Mouse (Mus musculus) urinary bladder, adult 18-20 months (tissue): ENCODE measurements around the gene Gm3625.
A peak's percentile ranks its signal among the peaks of the same experiment; 100 is the strongest.

Experiments
- DNase-seq, 2 experiments: peaks; one replicate each; pipeline ENCODE4 v3.0.0; 2022; ENCODE audit warnings: low spot score in 2 of 2, mixed read lengths in 2 of 2

The Gm3625 gene

DNA sequence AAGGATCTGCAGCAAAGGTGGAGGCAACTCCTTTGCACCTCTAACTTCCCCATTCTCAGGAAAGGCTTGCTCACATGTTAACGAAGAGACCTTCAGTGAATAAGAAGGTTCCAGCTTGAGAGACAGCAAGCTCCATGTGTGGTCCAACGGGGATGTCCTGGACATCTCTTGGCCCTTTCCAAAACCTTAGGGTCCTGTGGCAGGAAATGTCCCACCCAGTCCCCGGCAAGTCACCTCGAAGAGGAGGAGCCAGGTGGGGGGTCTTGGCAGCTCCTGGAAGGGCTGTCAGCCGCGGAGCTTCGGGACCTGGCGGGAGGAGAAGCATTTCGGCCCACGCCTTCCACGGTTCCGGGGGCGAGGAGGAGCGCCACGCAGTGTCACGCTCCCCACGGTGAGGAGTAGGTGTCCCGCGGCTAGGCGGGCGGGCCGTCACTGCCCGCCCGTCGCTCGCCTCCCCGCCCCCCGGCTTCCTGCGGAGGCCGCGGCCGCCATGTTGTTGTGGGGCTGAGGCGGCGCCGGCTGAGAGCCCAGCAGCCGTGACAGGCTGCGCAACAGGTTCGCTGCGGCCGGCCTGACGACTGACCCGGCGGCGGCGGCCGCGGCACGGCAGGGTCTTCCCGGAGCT, at the start of gene Gm3625, which contains the start of gene Itsn2:
Gene Gm3625, minus strand, starts transcription at position 387 of the 625 bp plus-strand sequence.
Gene Itsn2, plus strand, starts transcription at position 98 of the 625 bp plus-strand sequence.
- peak; percentile 66 to 78 for DNase-seq

DNA sequence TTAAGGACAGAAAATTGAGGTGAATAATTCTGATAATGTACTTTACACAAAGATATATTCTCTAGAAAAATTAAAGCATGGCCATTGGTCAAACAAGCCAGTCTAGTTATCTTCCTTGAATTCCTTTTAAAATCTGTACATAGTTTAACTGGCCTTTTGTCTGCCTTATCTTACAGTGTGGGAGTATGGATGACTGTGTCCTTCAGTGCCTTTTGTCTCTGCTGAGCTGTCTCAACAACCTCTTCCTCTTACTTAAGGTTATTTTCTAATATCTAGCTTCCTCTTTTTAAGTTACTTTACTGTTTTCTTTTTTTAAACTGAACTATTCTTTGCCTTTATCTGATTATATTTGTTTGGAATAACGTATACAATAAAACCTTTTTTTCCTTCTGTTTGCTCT, 48.0 kb upstream of the Gm3625 start:
- DNase-seq: no peak

DNA sequence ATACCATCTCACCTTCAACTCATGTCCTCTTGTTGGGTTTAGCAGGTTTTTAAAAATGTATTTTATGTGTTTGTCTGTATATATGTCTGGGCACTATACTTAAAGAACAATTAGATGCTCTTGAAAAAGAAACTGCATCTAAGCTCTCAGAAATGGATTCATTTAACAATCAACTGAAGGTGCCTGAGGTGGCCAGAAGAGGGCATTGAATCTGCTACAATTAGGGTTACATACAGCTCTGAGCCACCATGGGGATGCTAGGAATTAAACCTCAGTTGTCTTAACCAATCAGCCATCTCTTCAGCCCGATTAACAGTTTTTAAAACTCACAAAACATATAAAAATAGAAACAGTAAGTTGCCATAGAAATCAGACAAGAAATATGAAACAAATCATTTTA, 45.7 kb upstream of the Gm3625 start:
- no peak for DNase-seq

DNA sequence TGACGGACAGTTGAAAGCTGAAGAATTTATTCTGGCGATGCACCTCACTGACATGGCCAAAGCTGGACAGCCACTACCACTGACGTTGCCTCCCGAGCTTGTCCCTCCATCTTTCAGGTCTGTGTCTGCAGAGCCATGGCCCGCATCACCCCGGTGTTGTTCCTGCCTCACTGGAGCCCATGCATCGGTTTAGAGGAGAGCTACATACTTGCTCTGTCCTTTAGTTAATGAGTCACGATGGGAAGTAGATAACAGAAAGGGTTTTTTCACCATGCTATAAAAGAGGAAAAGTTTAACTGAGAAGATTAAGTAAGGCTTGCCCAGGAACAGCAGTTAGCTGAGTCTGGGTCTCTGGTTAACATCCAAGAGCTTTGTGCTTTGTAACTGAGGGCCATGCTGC, 40.2 kb upstream of the Gm3625 start:
- DNase-seq: no peak

DNA sequence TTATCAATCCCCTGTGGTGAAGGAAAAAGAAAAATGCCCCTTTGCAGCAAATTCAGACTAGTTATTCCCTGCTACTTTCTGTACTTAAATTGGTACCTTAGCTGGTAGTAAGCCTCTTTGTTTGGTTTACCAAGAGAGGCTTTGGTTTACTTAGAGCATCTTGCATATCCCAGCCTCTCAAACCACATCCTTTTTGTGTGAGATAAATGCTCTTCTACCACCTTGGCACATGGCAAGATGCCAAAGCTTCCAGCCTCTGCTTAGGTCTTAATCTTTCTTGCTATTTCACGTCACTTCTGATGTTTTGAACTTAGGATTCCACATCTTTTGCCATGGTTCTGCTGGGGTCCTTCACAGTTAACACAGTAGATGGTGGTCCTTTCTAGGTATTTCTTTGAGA, 31.5 kb upstream of the Gm3625 start:
- no peak for DNase-seq

GRCm38 (mm10) chr12:4614722-4615121, 22.0 kb upstream of the Gm3625 start:
- DNase-seq: no peak

DNA sequence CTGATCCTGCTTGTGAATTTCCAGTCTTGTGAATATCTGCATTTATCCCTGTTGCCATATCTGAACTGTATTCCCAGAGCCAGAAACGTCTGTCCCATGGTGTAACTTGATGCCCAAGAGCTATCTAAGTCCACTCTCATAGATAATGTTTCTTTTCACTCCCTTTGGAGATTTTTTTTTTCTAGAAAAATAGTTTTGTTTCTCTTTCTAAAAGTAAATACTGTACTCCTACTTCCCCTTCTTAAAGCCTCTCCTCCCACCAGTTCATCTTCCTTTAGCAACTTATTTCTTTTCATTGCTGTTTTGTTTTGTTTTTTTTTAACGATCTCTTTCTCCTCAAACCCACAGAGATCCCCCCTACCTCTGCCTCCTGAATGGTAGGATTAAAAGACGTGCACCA, 13.9 kb upstream of the Gm3625 start:
- no peak for DNase-seq

- no peak for DNase-seq
Measured at GRCm38 (mm10) chr12:4599713-4600112, 7.0 kb upstream of the Gm3625 start.

GRCm38 (mm10) chr12:4598666-4599428, 6.1 kb upstream of the Gm3625 start:
- no peak for DNase-seq

DNA sequence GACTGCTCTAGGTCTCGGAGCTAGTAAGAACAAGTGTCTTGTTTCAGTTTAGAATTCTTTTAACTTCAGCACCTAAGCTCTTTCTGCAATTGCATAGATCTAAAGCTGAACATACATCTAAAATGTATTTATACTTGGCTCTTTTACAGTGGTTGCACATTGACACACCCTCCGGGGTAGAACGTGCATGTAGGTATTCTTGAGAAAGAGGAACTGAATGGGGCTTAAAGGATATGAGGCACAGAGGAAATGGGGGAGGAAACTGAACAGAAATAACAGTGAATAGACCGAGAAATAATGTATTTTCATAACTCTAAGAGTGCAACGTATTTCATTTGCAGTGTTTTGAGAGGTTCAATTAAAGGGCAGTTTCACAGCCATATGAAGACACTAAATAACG, 2.3 kb upstream of the Gm3625 start:
- DNase-seq: no peak

DNA sequence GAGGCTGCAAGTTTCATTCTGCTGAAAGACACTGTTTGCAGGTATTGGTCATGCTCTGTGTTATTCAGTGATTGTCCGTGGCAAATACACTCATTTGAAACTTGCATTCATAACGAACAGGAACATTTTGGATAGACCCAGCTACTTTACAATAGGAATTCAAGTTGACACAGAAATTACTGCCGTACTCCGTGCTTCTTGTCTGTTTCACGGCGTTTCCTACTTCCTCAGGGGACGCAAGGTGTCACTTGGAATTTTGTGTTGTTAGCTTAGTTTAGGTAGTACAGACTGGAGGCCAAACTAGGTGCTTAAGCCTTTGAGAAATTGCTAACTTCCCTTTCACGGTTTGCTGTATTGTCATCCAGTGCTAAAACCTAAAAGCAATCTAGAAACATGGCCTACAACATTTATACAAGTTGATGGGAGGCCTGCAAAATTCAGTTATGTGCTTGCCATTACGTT, 1.2 kb upstream of the Gm3625 start:
- DNase-seq: no peak

GRCm38 (mm10) chr12:4593166-4593929, 621 bp upstream of the Gm3625 start:
- peak; percentile 39 to 64 for DNase-seq

DNA sequence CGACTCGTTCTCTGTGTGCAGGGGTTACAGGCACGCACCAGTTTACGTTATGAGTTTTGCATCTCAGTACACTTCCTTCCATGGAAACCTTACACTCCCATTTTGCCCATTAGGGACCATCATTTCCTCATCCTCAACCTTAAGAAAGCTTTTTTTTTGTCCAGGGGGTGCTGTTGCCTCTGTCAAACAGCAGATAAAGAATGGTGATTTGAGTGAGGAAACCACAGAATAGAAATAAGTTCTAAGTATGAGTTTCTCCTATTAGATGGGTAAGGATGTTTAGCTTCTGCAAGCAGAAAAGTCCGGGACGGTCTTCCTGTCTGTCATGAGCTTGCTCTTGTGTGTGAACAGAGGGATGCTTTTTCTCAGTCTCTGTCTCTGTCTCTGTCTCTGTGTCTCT, 702 bp downstream of the Gm3625 start:
- no peak for DNase-seq

DNA sequence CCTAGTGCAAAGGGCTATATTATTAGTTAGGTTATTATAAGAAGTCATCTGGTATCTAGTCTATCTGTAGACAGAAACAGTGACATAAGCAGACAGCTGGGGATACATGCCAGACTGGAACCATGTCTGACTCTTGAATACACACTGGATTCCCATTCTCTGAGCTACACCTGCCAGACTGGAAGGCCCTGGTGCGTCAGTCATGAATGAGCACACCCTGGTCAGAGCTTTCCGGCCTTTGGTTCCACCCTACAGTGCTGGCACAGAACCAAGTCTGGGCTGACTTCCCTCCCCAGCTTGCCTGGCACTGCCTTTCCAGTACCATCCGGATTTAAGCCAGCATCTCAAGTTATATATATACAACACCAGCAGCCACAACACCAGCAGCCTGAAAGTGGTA, 4.1 kb downstream of the Gm3625 start:
- peak in 1 of 2 experiments; percentile 66 for DNase-seq

- no peak for DNase-seq
Measured at GRCm38 (mm10) chr12:4587846-4588245, 4.9 kb downstream of the Gm3625 start.

DNA sequence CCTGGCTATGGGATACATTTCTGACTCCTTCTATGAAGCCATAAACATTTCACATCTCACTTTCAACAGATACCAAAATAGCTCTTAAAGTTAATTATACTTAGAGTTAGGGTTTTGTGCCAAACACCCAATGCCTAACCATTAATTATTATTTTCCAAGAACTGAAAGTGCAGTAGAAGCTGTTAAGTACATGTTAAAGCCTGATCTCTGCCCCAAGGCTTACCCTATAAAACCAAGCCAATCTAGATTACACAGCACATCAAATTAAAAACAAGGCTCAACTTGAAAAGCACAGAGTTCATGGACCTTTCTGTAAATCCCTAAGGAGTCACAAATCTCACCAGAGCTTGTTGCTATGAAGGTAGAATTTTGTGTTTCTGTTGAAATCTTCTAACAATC, 10.4 kb downstream of the Gm3625 start:
- no peak for DNase-seq

GRCm38 (mm10) chr12:4574065-4574464, 18.7 kb downstream of the Gm3625 start:
- DNase-seq: no peak

- DNase-seq: no peak
Measured at GRCm38 (mm10) chr12:4571864-4572263, 20.9 kb downstream of the Gm3625 start.

DNA sequence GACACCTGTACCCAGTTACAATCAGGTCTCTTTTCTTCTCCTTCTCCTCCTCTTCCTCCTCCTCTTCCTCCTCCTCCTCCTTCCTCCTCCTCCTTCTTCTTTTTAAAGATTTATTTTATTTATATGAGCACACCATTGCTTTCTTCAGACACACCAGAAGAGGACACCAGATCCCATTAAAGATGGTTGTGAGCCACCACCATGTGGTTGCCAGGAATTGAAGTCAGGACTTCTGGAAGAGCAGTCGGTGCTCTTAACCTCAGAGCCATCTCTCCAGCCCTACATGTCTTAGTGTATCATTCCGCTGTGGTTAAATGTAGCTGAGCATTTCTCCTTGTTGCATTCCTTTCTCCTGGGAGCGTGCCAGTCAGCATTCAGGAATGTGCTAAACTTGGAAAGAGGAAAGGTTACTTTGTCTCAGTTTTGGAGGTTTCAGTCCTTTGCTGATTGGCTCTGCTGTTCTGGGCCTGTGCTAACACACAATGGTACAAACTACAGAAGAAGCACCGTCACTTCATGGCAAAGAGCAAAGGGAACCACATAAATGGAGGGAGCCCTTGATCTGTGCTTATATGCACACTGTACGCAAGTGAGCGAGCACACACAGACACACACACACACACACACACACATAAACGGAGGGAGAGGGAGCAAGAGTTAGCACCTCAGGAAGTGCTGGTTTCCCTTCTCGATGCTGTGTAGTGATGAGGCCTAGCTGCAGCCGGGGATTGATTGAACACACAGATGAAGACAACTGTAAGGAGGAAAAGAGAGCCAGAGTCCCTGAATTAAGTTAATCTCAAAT, 34.0 kb downstream of the Gm3625 start:
- DNase-seq: no peak

- DNase-seq: no peak
Measured at GRCm38 (mm10) chr12:4558013-4558412, 34.7 kb downstream of the Gm3625 start.

DNA sequence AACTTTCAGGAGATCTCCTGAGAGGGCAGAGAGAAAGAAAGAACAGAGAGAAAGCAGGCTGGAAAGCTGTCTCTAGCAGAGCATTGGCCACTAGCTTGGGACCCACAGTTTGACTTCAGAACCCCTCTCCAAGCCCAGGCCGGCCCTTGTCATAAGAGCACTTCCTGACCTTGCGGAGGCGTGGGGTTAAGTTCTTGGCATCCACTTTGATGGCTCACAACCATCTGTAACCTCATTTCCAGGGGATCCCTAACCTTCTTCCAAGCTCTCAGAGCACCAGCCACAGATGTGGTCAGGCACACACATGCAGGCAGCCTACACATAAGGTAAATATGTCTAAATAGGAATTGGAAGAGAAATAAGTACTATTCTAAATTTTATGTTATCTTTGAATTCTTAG, 35.3 kb downstream of the Gm3625 start:
- no peak for DNase-seq

DNA sequence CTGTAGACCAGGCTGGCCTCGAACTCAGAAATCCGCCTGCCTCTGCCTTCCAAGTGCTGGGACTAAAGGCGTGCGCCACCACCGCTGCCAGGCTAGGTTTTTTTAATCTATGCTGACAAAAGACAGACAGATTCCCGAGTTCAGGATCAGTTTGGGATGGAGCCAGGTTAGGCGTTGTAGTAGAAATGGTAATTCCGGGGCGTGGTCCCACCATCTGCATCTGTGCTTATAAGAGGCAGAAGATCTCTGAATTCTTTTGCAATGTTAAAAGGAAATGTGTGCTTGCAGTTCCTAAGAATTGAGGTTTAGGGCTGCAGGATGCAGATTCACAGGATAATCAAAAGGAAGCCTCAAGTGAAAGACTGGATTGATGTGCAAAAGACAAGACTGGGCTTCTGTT, 35.8 kb downstream of the Gm3625 start:
- DNase-seq: no peak
